Mouse (Mus musculus) E14TG2a.4 (cell line): ENCODE measurements around the gene Miip.

Experiments
- CTCF ChIP-seq: conservative IDR thresholded peaks from 2 replicates; pipeline ENCODE4 v1.5.1; 2014; ENCODE audit warnings: low read length
- NANOG ChIP-seq: IDR thresholded peaks from 2 replicates; pipeline ENCODE4 v1.6.1; 2014; ENCODE audit warnings: borderline replicate concordance, low read length, mixed read lengths
- POU5F1 ChIP-seq: IDR thresholded peaks from 2 replicates; pipeline ENCODE4 v1.6.1; 2014; ENCODE audit warnings: low read length, borderline replicate concordance

DNA sequence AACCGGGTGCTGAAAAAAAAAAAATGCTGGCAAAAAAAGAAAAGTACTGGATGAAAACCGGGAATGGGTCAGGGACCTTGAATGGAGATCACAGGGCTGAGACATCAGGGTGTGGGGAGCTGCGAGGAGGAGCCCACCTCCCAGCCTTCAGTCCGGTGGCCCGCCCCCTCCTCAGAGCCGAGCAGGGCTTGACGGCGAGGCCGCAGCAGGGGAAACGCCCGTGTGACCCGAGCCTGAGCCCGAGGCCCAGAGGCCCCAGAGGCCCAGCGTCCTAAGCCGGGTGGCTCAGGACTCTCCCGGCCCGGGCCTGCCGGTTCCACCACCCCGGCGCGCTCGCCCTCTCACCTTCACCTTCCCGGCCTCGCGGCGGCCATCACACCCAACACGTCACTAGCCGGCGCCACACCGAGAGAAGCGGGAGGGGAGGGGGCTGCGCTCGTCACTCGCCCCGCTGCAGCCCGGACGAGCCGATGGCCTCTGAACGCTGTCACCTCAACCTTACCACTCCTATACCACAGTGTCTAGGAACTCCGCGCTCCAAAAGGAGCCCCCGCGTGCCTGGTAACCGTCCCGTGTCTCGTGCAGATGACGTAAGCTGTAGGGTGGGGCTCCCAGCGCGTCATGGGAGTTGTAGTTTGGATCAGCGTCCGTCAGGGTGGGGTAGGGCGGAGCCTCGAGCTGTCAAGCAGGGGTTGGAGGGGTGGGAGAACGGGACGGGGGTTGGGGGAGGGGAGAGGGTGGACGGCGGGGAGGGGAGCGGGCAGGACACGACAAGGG, 35.9 kb upstream of the Miip start, which contains the start of gene Mfn2:
- TF ChIP-seq CTCF = no peak
- TF ChIP-seq POU5F1 = no peak
- TF ChIP-seq NANOG = no peak
